Mouse (Mus musculus): ENCODE measurements around the gene Pcsk5. TPM values are rescaled to one million over a fixed set of nuclear protein-coding genes. Genes with fewer than 3 reads are reported as not detected.
A peak's percentile ranks its signal among the peaks of the same experiment; 100 is the strongest.

The Pcsk5 gene
- total and polyA plus RNA-seq, 3 experiments, result not detected

DNA sequence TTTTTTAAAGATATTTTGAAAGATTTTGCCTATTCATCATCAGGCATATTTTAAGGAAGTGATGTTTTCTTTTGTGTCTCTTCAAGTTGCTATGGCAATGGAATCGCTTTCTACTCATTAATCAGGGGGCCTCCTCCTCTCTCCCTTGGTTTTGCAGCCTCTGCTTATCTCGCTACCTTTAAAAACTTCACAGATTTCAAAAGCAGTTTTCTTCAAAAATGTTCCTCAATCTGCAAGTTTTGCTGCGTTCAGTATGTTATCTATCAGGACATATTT, 347.6 kb downstream of the Pcsk5 start:
- in situ Hi-C loops (cut with MboI; ENCODE audit: low pct_ligation_motif_present, low pct_unique_long_range_greater_than_20kb, low sequenced_read_pairs), result no loop called here
- Histone ChIP-seq H3K27ac (ENCODE audit: insufficient read depth, low read depth) (no peak overlapping the region), H3K36me3 (replicated peaks in 1 of 2; ENCODE audit: control insufficient read depth in 1 of 2, insufficient read depth in 1 of 2, low read length in 1 of 2) (no peaks in the 10 kb centered on the region), H3K27me3 (replicated peaks) (no peaks in the 10 kb centered on the region), H3K9me3 (replicated peaks; ENCODE audit: low read length) (no peaks in the 10 kb centered on the region), H3K4me3 (replicated peaks in 1 of 3; ENCODE audit: low read depth in 2 of 3, low read length in 2 of 3, poor library complexity in 1 of 3) (no peak overlapping the region), H3K4me2 (ENCODE audit: insufficient read depth, low read depth, poor library complexity, severe bottlenecking) (no peak overlapping the region), H3K9ac (ENCODE audit: insufficient read depth, low read depth) (no peak overlapping the region), H3K79me2 (replicated peaks; ENCODE audit: control insufficient read depth, extremely low read depth, insufficient read depth, poor library complexity, severe bottlenecking) (no peaks in the 10 kb centered on the region), H3K4me1 (ENCODE audit: control insufficient read depth in 1 of 2, insufficient read depth in 2 of 2) (no peaks in the 10 kb centered on the region)
- DNase-seq (ENCODE audit: extremely low read depth), result no peak
- dilution Hi-C loops (cut with MboI; ENCODE audit: extremely low pct_ligation_motif_present, extremely low pct_unique_long_range_greater_than_20kb, low sequenced_read_pairs), result no loop called here
- TF ChIP-seq SIN3A (IDR thresholded peaks at IDR 0.05; ENCODE audit: low read length), result no peak
- no peak for TF ChIP-seq CHD1 (IDR thresholded peaks at IDR 0.05; ENCODE audit: low read depth, low read length)
- no peak for TF ChIP-seq HCFC1 (IDR thresholded peaks at IDR 0.05; ENCODE audit: low read depth, low read length)
- TF ChIP-seq CHD2 (IDR thresholded peaks at IDR 0.05; ENCODE audit: low read length), result no peak
- no peak for TF ChIP-seq EP300 (IDR thresholded peaks at IDR 0.05; ENCODE audit: low read length)
- TF ChIP-seq POLR2A (IDR thresholded peaks at IDR 0.05; ENCODE audit: low read depth, low read length), result no peak
- TF ChIP-seq ETS1 (conservative IDR thresholded peaks at IDR 0.05; ENCODE audit: low read depth, low read length), result no peak
- TF ChIP-seq MYC (IDR thresholded peaks at IDR 0.05; ENCODE audit: low read depth, low read length), result no peak
- no peak for TF ChIP-seq TCF12 (IDR thresholded peaks at IDR 0.05; ENCODE audit: low read depth, low read length)
- TF ChIP-seq ZMIZ1 (IDR thresholded peaks at IDR 0.05; ENCODE audit: low read depth, low read length), result no peak
- TF ChIP-seq TBP (conservative IDR thresholded peaks at IDR 0.05; ENCODE audit: low read depth, low read length), result no peak
- TF ChIP-seq UBTF (IDR thresholded peaks at IDR 0.05; ENCODE audit: low read depth, low read length), result no peak
- no peak for TF ChIP-seq MEF2A (IDR thresholded peaks at IDR 0.05; ENCODE audit: borderline replicate concordance, low read depth, low read length)
- TF ChIP-seq MAZ (IDR thresholded peaks at IDR 0.05; ENCODE audit: low read depth, low read length), result no peak
- TF ChIP-seq GABPA (IDR thresholded peaks at IDR 0.05; ENCODE audit: insufficient replicate concordance, low read depth, low read length), result no peak
- no peak for TF ChIP-seq RAD21 (IDR thresholded peaks at IDR 0.05; ENCODE audit: low read depth, low read length)

DNA sequence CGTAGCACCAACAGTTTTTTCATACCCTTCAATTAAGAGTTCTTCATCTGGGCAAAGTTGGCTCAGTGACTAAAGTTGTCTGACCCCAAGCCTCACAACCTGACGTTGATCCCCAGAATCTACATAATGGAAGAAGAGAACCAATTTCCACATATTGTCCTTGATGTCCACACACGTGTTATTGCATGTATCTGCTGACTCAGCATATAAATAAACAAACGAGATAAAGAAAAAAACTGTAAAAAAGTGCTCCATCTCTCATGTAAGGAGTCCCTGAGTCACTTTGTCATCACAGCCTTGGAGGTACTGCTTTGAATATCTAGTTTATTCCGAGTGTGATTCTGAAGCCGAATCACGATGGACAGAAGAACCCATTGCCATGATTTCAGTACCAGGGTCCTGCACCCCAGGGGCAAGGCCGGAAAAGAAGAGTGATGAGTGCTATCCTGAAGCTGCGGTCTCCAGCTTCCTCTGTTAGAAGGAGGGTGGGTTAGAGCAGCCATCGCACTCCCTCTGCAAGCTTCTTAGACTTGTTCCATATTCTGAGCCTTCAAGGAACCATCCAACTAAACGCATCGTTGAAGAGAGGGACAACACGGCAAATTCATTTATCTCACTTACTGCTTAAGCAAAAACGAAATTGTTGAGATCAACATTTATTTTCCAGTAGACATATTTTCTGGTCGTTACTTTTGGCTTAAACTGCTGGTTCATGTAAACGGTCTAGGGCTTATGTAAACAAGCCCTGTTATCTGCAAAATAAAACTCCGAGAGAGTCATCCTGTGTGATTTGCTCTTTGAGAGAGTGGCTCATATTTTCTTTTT, 348.2 kb downstream of the Pcsk5 start:
- no peaks in the 10 kb centered on the region for H3K4me1 ChIP-seq (ENCODE audit: control insufficient read depth in 1 of 2, insufficient read depth in 2 of 2)
- no peak overlapping the region for H3K9ac ChIP-seq (ENCODE audit: insufficient read depth, low read depth)
- in situ Hi-C loops (cut with MboI; ENCODE audit: low pct_ligation_motif_present, low pct_unique_long_range_greater_than_20kb, low sequenced_read_pairs), result no loop called here
- TF ChIP-seq ZKSCAN1 (IDR thresholded peaks at IDR 0.05; ENCODE audit: borderline replicate concordance, low read depth, low read length), result no peak
- TF ChIP-seq USF1 (IDR thresholded peaks at IDR 0.05; ENCODE audit: low read depth, low read length), result no peak
- TF ChIP-seq JUN (IDR thresholded peaks at IDR 0.05; ENCODE audit: insufficient read depth, low read depth, low read length), result no peak
- TF ChIP-seq MEF2A (IDR thresholded peaks at IDR 0.05; ENCODE audit: borderline replicate concordance, low read depth, low read length), result no peak
- no peak for TF ChIP-seq TBP (conservative IDR thresholded peaks at IDR 0.05; ENCODE audit: low read depth, low read length)
- TF ChIP-seq MAFK (IDR thresholded peaks at IDR 0.05; ENCODE audit: insufficient replicate concordance, low read length), result peak; percentile 98
- no peak for TF ChIP-seq ETS1 (conservative IDR thresholded peaks at IDR 0.05; ENCODE audit: low read depth, low read length)
- TF ChIP-seq SIN3A (IDR thresholded peaks at IDR 0.05; ENCODE audit: low read length), result no peak
- H3K79me2 ChIP-seq (replicated peaks; ENCODE audit: control insufficient read depth, extremely low read depth, insufficient read depth, poor library complexity, severe bottlenecking), result no peaks in the 10 kb centered on the region
- dilution Hi-C loops (cut with MboI; ENCODE audit: extremely low pct_ligation_motif_present, extremely low pct_unique_long_range_greater_than_20kb, low sequenced_read_pairs), result no loop called here
- H3K27me3 ChIP-seq (replicated peaks), result no peaks in the 10 kb centered on the region
- DNase-seq (ENCODE audit: extremely low read depth), result no peak
- no peak overlapping the region for H3K27ac ChIP-seq (ENCODE audit: insufficient read depth, low read depth)
- H3K4me3 ChIP-seq (replicated peaks in 1 of 3; ENCODE audit: low read depth in 2 of 3, low read length in 2 of 3, poor library complexity in 1 of 3), result no peak overlapping the region
- H3K9me3 ChIP-seq (replicated peaks; ENCODE audit: low read length), result no peaks in the 10 kb centered on the region
- no peaks in the 10 kb centered on the region for H3K36me3 ChIP-seq (replicated peaks in 1 of 2; ENCODE audit: control insufficient read depth in 1 of 2, insufficient read depth in 1 of 2, low read length in 1 of 2)
- H3K4me2 ChIP-seq (ENCODE audit: insufficient read depth, low read depth, poor library complexity, severe bottlenecking), result no peak overlapping the region
